Mouse (Mus musculus) Patski (cell line): ENCODE results near the gene Usp4. TPM values are rescaled to one million over a fixed set of nuclear protein-coding genes. Genes with fewer than 3 reads are reported as not detected.

Source experiments
- ATAC-seq: fragments of 100-300 bp; one replicate; pipeline ENCODE4 v1.8.0; 2021
- CTCF ChIA-PET: fragments of 350-600 bp; sonication (Branson Sonifier 250); formaldehyde crosslinking; loops from one replicate; lab custom pipeline; 2022; ENCODE audit warnings: inconsistent platforms; lab: Charles Lee
- POLR2A ChIA-PET: fragments of 350-600 bp; sonication (Branson Sonifier 250); formaldehyde crosslinking; loops from one replicate; lab custom pipeline; 2022; ENCODE audit warnings: antibody characterized with exemption, inconsistent platforms; lab: Charles Lee
- DNase-seq: peaks from one replicate; pipeline ENCODE4 v3.0.0-alpha.2; 2011; ENCODE audit warnings: low read depth, low spot score
- H3K27me3 ChIP-seq: fragments of 371-371 bp; one replicate; pipeline ENCODE4 v1.5.1; 2021
- CTCF ChIP-seq: fragments of 100-300 bp; IDR thresholded peaks from one replicate; pipeline ENCODE4 v1.5.1; 2021
- in situ Hi-C: fragments of 300-500 bp; cut with MboI; formaldehyde crosslinking; loops from 3 replicates; pipeline ENCODE4 v1.11.1; 2018; ENCODE audit warnings: low pct_unique_long_range_greater_than_20kb, mixed read lengths
- polyA plus RNA-seq: library from polyadenylated mRNA; unstranded; gene quantifications from one replicate; pipeline ENCODE4 v1.2.3, GENCODE M21; 2021

The Usp4 gene
- polyA plus RNA-seq = 82.1 TPM

GRCm38 (mm10) chr9:108347540-108348289, at the start of gene Usp4:
Usp4 (plus strand) TSS chr9:108347853.
- no peak for TF ChIP-seq CTCF
- in situ Hi-C loops = loop anchor here (5.0 kb wide), 1 partner anchor 40 kb away; the partner anchor contains the start of genes Rhoa and Tcta
- ChIA-PET POLR2A (interaction anchor here (0.6 to 0.8 kb wide), 3 partner anchors 9 to 115 kb away, joined by 3 to 4 read pairs (median 3); no protein-coding TSS in a partner anchor), CTCF (no interaction called here)
- no peaks in the 10 kb centered on the region for H3K27me3 ChIP-seq
- ATAC-seq (peak; percentile 90), DNase-seq (no peak)

DNA sequence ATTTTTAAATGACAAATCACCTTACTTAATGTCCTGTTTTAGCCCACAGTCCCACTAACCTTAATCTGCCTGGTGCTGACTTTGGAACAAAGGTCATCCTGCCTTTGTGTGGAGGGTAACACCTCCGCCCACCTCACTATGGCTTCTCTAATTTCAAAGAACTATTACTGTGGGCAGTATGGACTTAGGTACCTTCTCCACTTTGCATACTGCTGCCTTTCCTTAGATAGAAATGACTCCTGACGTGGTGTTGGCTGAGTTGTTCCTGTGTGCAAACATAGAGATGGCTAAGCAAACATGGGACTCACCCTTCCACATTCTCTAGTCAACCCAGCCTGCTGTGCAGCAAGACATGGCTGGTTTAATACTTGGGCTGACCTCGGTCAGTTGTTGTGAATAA, 45.8 kb upstream of the Usp4 start:
- ChIA-PET CTCF (interaction anchor here (0.9 kb wide), 1 partner anchor 10 kb away, joined by 3 read pairs; no protein-coding TSS in a partner anchor), POLR2A (interaction anchor here (0.6 kb wide), 1 partner anchor 213 kb away, joined by 3 read pairs; no protein-coding TSS in a partner anchor)
- H3K27me3 ChIP-seq = no peaks in the 10 kb centered on the region
- TF ChIP-seq CTCF = no peak
- in situ Hi-C loops = no loop called here
- ATAC-seq (no peak), DNase-seq (no peak)

DNA sequence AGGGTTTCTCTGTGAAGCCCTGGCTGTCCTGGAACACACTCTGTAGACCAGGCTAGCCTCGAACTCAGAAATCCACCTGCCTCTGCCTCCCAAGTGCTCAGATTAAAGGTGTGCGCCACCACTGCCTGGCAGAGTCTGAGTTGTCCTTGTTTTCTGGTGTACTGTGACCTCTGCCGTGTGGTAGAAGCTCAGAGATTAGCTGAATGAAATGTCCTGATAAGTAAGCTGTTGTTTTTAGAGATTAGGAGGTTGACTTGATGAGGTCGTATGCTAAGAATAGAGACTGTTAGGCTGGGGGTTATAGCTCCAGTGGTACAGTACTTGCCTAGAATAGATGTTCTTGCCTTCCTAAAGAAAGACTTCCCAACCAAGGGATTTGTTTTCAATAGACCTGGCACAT, 42.9 kb upstream of the Usp4 start:
- no peak for DNase-seq
- in situ Hi-C loops = loop anchor here (5.0 kb wide), 1 partner anchor 43 kb away; the partner anchor contains the start of gene Usp4
- POLR2A ChIA-PET = interaction anchor here (0.7 kb wide), 1 partner anchor 12 kb away, joined by 3 read pairs; no protein-coding TSS in a partner anchor
- no peaks in the 10 kb centered on the region for H3K27me3 ChIP-seq
- ATAC-seq = no peak
- TF ChIP-seq CTCF = no peak
- CTCF ChIA-PET = interaction anchor here (0.6 to 3.6 kb wide), 3 partner anchors 10 to 14 kb away, joined by 3 to 9 read pairs (median 3); partner anchors contain the start of gene Nicn1

DNA sequence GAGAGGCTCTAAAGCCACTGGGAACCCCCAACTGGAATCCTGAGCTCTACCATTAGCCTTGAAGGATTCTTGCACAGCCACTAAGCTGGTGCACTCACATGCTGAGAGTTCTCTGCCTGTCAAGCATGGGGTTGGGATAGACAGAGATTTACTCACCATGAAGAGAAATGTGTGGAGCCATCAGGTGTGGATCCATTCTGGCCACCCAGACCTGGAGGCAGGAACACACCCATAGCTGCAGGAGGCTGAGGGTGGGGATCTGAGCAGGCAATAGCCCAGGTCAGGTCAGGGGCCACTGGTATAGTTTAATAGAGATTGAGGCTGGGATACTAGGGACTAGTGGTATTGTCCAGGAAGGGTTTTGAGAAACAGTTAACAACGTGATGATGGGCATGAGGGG, 42.5 kb upstream of the Usp4 start:
- no peaks in the 10 kb centered on the region for H3K27me3 ChIP-seq
- ChIA-PET POLR2A (interaction anchor here (0.6 to 1.1 kb wide), 3 partner anchors 38 to 45 kb away, joined by 3 to 4 read pairs (median 3); no protein-coding TSS in a partner anchor), CTCF (interaction anchor here (3.6 kb wide), 1 partner anchor 10 kb away, joined by 9 read pairs; no protein-coding TSS in a partner anchor)
- ATAC-seq (no peak), DNase-seq (no peak)
- no peak for TF ChIP-seq CTCF
- in situ Hi-C loops = loop anchor here (5.0 kb wide), 1 partner anchor 42 kb away; the partner anchor contains the start of gene Usp4

DNA sequence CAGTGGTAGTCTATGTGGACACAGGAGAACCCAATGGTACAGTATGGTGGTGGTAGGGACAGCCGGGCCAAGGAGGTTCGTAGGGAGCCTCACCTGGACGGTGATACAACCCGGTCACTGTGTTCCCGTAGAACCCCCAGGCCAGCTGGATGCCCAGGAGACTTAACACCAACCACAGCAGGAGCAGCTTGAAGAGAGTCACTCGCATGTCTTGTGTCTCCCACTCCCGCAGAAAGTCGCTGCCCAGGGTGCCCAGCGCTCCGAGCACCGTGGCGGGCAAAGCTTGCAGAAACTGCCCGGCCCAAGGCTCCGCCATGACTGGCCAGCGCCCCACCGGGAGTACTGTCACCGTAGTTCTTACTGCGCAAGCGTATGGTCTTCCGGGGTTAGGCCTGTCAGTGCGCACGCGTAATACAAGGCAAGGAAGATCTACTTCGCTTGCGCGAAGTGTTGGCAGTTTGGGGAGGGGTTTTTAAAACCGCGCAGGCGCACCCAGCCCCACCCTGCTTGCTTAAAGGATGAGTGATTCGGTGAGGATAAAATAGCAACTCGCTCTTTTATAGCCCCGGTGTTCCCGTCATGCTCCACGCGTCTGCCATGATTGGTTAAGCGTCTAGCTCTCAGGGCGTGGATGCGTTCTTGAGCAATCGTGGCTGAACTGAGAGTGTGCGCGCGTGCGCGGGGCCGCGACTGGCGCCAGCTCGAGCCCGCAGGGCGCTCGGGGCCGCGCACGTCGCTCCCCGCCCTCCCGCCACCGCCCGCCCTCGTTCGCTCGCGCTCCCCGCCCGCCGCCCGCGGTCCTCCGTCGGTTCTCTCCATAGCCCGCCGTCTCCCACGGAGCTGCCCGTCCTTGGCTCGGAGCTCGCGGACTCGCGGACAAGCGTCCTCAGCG, 41.8 kb upstream of the Usp4 start, which contains the start of the genes Rhoa and Tcta:
Rhoa (plus strand) TSS at position 501 of the 892 bp plus-strand sequence.
Tcta (minus strand) TSS at position 532 of the 892 bp plus-strand sequence.
- ATAC-seq (peak; percentile 92), DNase-seq (peak; percentile 100)
- TF ChIP-seq CTCF = no peak
- CTCF ChIA-PET = interaction anchor here (3.6 kb wide), 1 partner anchor 11 kb away, joined by 9 read pairs; no protein-coding TSS in a partner anchor
- in situ Hi-C loops = loop anchor here (5.0 kb wide), 1 partner anchor 41 kb away; the partner anchor contains the start of gene Usp4
- H3K27me3 ChIP-seq = no peaks in the 10 kb centered on the region
- POLR2A ChIA-PET = interaction anchor here (0.6 to 1.2 kb wide), 5 partner anchors 12 to 44 kb away, joined by 3 to 4 read pairs (median 3); no protein-coding TSS in a partner anchor

- no peaks in the 10 kb centered on the region for H3K27me3 ChIP-seq
- no peak for TF ChIP-seq CTCF
- ChIA-PET POLR2A (interaction anchor here (1.0 to 1.2 kb wide), 2 partner anchors 12 to 15 kb away, joined by 3 read pairs; no protein-coding TSS in a partner anchor), CTCF (no interaction called here)
- DNase-seq = no peak
- peak; percentile 60 for ATAC-seq
- in situ Hi-C loops = loop anchor here (5.0 kb wide), 1 partner anchor 41 kb away; the partner anchor contains the start of gene Usp4
Measured at GRCm38 (mm10) chr9:108306571-108306980, 41.1 kb upstream of the Usp4 start.

GRCm38 (mm10) chr9:108307021-108307807, 40.4 kb upstream of the Usp4 start:
- no peak for ATAC-seq
- CTCF ChIA-PET = no interaction called here
- H3K27me3 ChIP-seq = no peaks in the 10 kb centered on the region
- POLR2A ChIA-PET = interaction anchor here (0.7 kb wide), 1 partner anchor 27 kb away, joined by 4 read pairs; no protein-coding TSS in a partner anchor
- in situ Hi-C loops = loop anchor here (5.0 kb wide), 1 partner anchor 40 kb away; the partner anchor contains the start of gene Usp4
- DNase-seq = no peak
- no peak for TF ChIP-seq CTCF

DNA sequence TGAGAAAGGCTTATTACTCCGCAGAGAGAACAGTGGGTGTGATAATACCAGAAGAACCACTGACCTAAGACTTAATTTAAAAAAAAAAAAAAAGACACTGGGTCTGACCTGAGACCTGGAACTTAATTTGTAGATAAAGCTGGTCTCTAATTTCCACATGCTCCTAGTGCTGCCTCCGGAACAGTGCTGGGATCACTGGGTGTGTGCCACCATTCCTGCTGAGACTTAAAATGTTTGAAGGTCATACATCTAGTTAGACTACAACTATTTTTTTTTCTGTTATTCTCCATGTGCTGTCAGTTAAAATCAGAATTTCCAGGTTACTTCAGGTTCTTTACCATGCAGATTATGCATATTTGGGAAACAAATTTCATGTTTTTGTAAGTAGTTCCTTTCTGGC, 39.5 kb upstream of the Usp4 start:
- CTCF ChIA-PET = interaction anchor here (0.8 to 1.8 kb wide), 2 partner anchors 13 to 23 kb away, joined by 3 read pairs; no protein-coding TSS in a partner anchor
- in situ Hi-C loops = loop anchor here (5.0 kb wide), 1 partner anchor 39 kb away; the partner anchor contains the start of gene Usp4
- H3K27me3 ChIP-seq = no peaks in the 10 kb centered on the region
- DNase-seq (no peak), ATAC-seq (no peak)
- TF ChIP-seq CTCF = no peak
- POLR2A ChIA-PET = interaction anchor here (0.5 to 2.4 kb wide), 5 partner anchors 12 to 264 kb away, joined by 3 to 9 read pairs (median 4); no protein-coding TSS in a partner anchor

DNA sequence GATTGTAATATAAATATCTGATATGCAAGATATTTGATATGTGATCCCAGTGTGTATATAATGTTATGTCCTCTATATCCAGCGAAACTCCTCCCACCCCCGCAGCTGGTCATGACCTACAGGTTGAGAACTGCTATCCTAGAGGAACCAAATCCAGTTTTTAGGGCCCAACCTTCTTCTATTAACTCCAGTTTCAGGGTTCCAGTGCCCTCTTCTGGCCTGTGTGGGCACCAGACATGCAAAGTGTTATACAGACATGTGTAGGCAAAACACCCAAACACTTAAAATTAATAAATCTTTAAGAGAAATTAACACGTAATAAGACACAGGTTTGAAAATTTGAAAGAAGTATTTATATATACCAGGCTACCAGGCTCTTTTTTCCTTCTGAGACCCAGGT, 30.1 kb upstream of the Usp4 start:
- CTCF ChIA-PET = interaction anchor here (1.3 to 1.4 kb wide), 2 partner anchors 8 to 20 kb away, joined by 3 read pairs; no protein-coding TSS in a partner anchor
- no peak for DNase-seq
- in situ Hi-C loops = no loop called here
- POLR2A ChIA-PET = interaction anchor here (0.6 to 1.0 kb wide), 2 partner anchors 11 to 164 kb away, joined by 3 read pairs; partner anchors contain the start of genes Rhoa and Tcta
- peak; percentile 58 for TF ChIP-seq CTCF
- no peaks in the 10 kb centered on the region for H3K27me3 ChIP-seq
- no peak for ATAC-seq
